In the genomic region with DNA sequence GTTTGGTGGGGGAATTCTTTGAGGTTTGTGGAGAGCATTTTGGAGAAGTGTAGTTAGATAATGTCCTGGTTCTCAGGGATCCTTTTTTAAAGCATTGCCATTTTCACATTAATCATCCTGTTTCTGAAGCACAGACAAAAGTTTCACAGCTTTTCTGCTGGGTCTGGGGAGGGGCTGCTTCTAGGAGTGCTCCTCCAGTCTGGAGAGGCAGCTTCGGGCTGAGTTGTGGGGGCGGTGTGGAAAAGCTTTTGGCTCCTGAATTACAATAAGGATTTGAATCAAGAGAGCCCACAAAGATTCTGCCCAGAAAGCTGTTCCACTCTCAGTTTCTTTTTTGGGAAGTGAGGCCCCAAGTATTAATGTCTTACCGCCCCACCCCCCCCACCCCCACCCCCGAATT, we compare ENCODE assay signal across 17 mouse cellular contexts.
DNase-seq lines count a peak whose midpoint lies in the region; ATAC-seq lines count a peak whose summit lies in the region.
"Had no signal": no experiment of that assay in that cellular context is flagged by ENCODE, and none has a peak within 500 bp of the region (broad histone marks: within the 10 kb centered on the region; RNA-seq: fewer than 3 reads in every experiment).

No protein-coding gene starts in this region.

- H3K9ac ChIP-seq in forebrain, embryonic 16.5 days (replicated peaks; ENCODE audit: low read depth, low read length) = no peak overlapping the region
- H3K9ac ChIP-seq: hindbrain, embryonic 12.5 days had no signal

- 0 out of 2 replicates have a peak overlapping the region, but pooled peaks have one; percentile 44 for H3K27ac ChIP-seq in forebrain, embryonic 10.5 days
- H3K27ac ChIP-seq in forebrain, embryonic 16.5 days (ENCODE audit: low read length) = no peak overlapping the region
- H3K27ac ChIP-seq: hindbrain, embryonic 12.5 days; macrophage had no signal

- no peak for ATAC-seq in forebrain, embryonic 16.5 days
- ATAC-seq: activated CD4-positive, CD25-positive, alpha-beta regulatory T cell, adult 4 months; intestine, embryonic 16.5 days had no signal

- H3K27me3 ChIP-seq in forebrain, embryonic 10.5 days (ENCODE audit: poor library complexity, severe bottlenecking) = no peaks in the 10 kb centered on the region
- no peaks in the 10 kb centered on the region for H3K27me3 ChIP-seq in forebrain, embryonic 16.5 days (replicated peaks; ENCODE audit: control insufficient read depth, insufficient read depth, low read length)
- H3K27me3 ChIP-seq: CH12.LX; hindbrain, embryonic 12.5 days had no signal

- peaks cover 12% of the 10 kb centered on the region for H3K4me1 ChIP-seq in forebrain, embryonic 10.5 days
- peaks cover 4% of the 10 kb centered on the region; the same call in 1 of the 2 replicates for H3K4me1 ChIP-seq in forebrain, embryonic 16.5 days (replicated peaks; ENCODE audit: control insufficient read depth, insufficient read depth, low read length)

- DNase-seq in forebrain, embryonic 10.5 days (ENCODE audit: extremely low spot score, low spot score) = no peak
- peak; percentile 63 for DNase-seq in left cerebral cortex, adult 11 months (ENCODE audit: low spot score)
- no peak for DNase-seq in left cerebral cortex, postnatal 4 days
- DNase-seq in left cerebral cortex, postnatal 10 days (ENCODE audit: extremely low spot score in 1 of 2, low spot score in 2 of 2) = peak; percentile 74 to 80
- DNase-seq in right cerebral cortex, postnatal 36 days (ENCODE audit: low spot score in 2 of 2) = peak; percentile 85 to 91
- DNase-seq in adrenal gland, adult 2 months = no peak
- no peak for DNase-seq in cerebellum, adult 18-20 months
- DNase-seq: cerebellum, adult 2 months; lung, adult 18-20 months; thymus, postnatal 4 days had no signal

- intact Hi-C loops in left cerebral cortex, postnatal 4 days (cut with DNase I) = no loop called here
- intact Hi-C loops in left cerebral cortex, postnatal 10 days (cut with DNase I) = no loop called here

- WGBS in forebrain, embryonic 10.5 days = 41% methylated on average over 4 of the region's 4 CpGs
- 24% methylated on average over 4 of the region's 4 CpGs for WGBS in forebrain, embryonic 16.5 days

- H3K9me3 ChIP-seq in forebrain, embryonic 10.5 days = no peaks in the 10 kb centered on the region
- no peaks in the 10 kb centered on the region for H3K9me3 ChIP-seq in forebrain, embryonic 16.5 days (ENCODE audit: control insufficient read depth, low read length)
- H3K9me3 ChIP-seq: hindbrain, embryonic 12.5 days had no signal

- H3K36me3 ChIP-seq in forebrain, embryonic 10.5 days (replicated peaks) = no peaks in the 10 kb centered on the region
- no peaks in the 10 kb centered on the region for H3K36me3 ChIP-seq in forebrain, embryonic 16.5 days (ENCODE audit: control insufficient read depth, insufficient read depth)
- H3K36me3 ChIP-seq: hindbrain, embryonic 12.5 days had no signal

- H3K4me3 ChIP-seq in forebrain, embryonic 10.5 days = no peak overlapping the region
- H3K4me3 ChIP-seq in forebrain, embryonic 16.5 days (replicated peaks; ENCODE audit: low read length) = no peak overlapping the region
- H3K4me3 ChIP-seq: hindbrain, embryonic 12.5 days had no signal

- H3K4me2 ChIP-seq in forebrain, embryonic 16.5 days (ENCODE audit: low read length) = no peak overlapping the region
- H3K4me2 ChIP-seq: heart, embryonic 11.5 days; hindbrain, embryonic 12.5 days had no signal

Comparison
In these comparisons a context has a peak if more than half of its experiments do, and no peak if none do; other contexts are left out.
1. DNase-seq: peak in left cerebral cortex, adult 11 months (single experiment), left cerebral cortex, postnatal 10 days (2 of 2) and right cerebral cortex, postnatal 36 days (2 of 2); none in forebrain, embryonic 10.5 days (single experiment), left cerebral cortex, postnatal 4 days (single experiment), adrenal gland, adult 2 months (single experiment) and cerebellum, adult 18-20 months (0 of 2).